Mouse (Mus musculus) spleen, postnatal 36 days (tissue): Measurements from ENCODE around the gene Gas7.

ENCODE experiments used
- DNase-seq, 2 experiments: peaks; one replicate each; pipeline ENCODE4 v3.0.0; 2022; ENCODE audit warnings: low spot score in 2 of 2, mixed read lengths in 1 of 2

The Gas7 gene

DNA sequence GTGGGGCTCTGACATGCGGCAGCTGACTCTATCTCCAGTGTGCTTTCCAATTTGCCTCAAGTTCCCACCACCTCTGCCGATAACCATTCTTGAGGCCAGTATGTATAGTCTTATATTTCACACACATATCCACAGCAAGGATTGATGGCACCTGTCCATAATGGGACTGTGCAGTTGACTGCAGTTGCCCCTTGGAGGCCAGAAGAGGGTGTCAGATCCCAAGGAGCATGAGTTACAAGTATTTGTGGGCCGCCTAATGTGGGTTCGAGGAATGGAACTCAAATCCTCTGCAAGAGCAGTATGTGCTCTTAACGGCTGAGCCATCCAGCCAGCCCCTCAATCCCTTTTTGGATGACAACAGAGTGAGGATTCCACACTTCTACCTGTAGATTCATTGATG is 119.1 kb downstream of the Gas7 start:
- DNase-seq, result no peak

DNA sequence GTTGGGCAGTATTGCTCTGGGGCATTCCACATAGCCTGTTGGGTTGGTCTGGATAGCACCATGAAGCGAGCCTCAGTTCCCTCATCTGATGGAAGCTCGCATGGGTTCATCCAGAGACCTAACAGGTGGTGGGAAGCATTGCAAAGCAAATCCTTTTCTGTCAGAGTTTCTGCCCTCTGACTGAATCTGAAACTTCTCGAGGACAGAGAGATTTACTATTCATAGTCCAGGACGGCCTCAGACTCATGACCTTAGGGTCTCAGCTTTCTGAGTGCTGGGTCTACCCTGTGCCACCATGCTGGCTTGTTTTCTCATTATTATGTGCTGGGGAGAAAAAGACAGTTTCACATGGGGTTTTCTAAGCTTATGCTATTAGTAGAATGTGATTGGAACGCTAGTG is 122.2 kb downstream of the Gas7 start:
- DNase-seq, result no peak

DNA sequence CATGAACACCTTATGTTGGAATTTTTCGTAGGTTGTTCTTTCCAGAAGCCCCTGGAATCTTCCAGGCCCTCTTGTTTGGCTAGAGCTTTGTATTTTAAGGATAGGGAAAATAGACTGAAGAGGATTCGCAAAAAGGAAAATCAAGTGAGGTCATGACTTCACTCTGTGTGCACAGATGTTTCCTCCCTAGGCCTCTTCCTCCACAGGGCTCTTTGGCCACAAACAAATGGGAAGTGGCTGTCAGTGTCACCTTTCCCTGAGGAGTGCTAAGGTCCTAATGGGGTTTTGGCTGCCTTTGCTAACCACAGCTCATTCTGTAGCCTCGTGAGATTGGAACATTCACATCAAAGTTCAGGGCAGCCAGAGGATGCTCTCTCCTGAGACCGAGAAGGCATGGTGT is 122.8 kb downstream of the Gas7 start:
- DNase-seq, result no peak

GRCm38 (mm10) chr11:67579136-67579535 is 123.9 kb downstream of the Gas7 start:
- DNase-seq, result peak in 1 of 2 experiments; percentile 25

- no peak for DNase-seq
Measured at GRCm38 (mm10) chr11:67581549-67581948, 126.3 kb downstream of the Gas7 start.

DNA sequence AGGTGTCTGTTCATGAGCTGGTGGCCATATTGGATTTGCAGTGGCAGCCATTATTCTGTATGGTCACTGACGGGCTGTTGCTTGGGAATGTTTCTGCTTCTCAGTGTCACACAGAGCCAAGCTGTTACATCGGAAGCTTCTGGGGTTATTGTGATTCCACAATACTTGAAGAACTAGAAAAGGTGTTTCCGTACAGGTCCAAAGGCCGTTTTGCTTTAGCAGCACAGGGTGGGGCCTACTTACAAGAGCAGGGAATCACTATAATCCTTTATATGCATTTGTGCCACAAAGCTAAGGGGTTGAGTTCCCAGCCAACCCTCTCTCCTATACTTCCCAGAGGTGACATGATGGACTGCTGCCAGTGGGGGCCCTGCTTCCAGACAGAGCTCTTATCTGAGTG is 127.3 kb downstream of the Gas7 start:
- no peak for DNase-seq

DNA sequence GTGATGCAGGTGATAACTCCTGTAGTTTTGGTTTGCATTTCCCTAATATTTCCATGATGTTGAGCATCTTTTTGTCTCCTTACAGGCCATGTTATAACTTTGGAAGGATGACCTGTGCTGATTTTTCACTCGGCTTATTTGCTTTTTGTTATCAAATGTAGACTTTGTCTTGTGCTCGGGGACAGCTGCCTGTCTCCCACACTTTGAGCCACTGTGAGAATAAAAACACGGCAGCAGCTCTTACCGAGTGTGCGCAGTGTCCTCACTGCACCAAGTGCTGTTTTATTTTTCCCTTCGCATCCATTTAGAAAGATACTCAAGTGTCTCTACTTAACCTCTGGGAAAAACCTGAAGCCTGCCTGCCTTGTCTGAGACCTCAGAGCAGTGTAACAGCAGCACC is 129.8 kb downstream of the Gas7 start:
- DNase-seq, result no peak

DNA sequence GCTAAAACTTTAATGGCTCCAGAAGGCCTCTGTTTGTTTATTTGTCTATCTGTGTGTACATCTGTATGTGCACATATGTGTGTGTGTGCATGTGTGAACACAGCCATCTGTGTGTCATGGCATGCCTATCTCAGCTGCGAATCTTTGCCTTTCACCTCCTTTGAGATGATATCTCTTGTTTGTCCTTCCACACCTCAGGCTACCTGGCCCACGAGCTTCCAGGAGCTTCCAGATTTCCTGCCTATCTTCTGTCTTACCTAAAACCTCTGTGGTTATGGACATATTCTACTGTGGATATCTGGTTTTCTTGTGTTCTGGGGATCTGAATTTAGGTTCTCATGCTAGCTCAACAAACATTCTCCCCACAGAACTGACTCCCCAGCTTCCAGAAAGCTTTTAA is 130.4 kb downstream of the Gas7 start:
- DNase-seq, result no peak

DNA sequence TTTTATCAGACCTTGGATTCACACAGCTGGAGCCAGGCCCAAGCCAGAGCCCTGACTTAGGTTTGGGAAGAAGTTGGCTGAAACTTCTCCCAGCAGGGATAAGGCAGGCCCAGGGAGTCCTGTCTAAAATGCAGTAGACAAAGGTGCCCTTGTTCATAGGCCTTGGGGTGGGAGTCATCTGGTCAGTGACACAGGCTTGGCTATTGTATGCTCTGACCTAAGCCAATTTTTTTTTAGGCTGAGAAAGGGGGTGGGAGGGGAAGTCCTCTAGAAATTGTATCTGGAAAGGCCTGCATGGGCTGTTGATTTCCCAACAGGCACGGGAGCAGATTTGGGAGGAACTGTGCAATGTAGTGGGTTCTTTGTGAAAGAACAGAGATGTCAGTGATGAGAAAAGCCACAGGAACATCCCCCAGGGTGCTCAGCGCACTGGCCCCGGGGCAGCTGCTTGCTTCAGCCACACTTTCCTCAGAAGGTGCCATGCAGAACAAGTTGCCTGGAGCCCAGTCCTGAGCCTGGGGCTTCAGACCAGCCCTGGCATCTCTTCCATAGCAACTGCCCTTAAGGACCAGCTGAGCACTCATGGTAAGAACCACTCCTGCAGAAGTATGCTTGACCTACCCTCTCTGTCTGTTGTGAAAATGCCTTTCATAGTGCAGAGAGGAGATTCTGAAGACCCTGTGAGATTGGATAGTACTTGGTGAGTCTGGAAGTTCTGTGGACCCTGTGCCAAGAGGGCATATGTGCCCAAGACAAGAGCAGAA is 131.2 kb downstream of the Gas7 start:
- DNase-seq, result peak in 1 of 2 experiments; percentile 33

DNA sequence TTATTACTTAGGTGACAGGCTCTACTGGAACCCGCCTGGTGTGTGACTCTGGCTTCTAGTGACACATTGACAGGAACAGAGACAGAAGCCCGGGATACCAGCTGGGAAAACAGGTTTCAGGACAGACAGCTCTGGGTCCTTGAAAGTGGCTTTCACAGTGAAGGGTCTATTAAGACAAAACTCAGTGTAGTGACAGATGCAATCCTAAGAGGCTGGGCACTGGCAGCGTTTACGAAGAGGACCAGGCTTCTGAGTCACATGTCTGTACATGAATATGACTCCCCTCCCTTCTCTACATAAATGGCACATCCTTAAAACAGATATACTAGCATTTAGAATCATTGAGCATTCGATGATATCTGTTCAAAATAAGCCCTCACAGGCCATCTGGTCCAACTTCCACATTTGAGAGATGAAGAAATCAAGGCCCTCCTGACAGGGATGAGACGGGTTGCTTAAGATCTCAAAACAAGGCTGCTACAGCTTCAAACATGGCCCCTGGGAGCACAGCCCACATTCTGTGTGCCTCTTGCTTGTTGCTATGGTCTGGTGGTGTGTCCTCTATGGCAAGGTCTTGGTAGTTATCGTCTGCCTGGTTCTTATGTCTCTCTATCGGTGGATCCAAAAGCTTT is 133.1 kb downstream of the Gas7 start:
- peak in 1 of 2 experiments; percentile 32 for DNase-seq

DNA sequence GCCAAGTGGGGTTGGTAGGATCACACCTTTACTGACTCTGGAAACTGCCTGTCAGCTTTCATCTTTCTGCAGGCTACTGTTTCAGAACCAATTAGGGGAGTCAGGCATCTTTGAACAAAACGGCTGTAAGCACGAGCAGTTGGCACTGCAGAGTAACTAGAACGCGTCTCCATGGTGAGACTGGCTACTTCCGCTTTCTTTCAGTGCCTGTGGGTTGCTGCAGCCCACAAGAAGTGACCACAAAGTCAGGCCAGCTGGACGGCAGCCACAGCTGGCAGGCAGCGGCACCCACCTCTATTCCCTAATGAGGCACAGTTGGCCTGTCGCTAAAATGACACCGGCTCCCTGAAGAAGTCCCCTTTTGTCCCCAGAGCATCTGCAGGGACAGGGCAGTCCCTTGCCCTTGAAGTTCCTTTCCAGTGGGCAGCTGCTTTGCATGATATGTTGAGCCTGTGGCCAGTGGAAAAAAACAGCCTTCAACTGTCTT is 133.6 kb downstream of the Gas7 start:
- DNase-seq, result peak; percentile 83

DNA sequence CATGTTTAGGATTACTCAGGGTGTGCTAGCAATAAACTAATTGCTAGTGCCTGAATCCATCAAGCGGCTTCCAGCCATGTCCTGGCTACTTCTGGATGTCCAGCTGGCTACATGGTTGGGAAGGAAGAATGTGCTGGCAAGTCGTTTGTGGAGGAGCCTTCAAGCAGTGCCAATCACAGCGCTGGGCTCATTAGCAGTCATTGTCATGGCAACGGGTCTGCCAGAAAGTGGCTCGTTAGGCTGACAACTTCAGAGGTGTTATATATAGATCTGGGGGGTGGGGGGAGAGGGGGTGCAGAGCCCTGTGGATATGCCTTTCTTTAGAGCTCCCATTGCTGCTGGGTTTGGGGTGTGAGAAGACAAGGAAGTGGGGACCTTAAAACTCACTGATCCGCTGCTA is 141.0 kb downstream of the Gas7 start:
- DNase-seq, result no peak

DNA sequence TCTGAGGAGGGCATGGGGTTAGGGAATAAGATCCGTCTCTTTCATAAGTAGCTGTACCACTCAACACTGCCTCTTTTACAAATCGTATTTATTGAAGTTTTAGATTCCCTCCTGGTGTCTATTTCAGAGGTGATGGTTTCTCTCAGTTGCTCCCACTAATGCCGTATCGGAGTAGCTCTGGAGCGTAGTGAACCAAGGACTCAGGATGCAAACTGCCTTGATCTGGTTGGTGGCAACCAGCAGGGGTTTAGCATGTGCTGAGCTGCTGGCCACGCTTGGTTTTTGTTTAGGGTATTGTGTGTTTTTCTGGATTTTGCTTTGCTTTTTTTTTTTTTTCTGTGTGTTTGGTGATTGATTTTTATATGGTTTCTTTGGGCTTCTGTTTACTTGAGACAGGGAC is 141.6 kb downstream of the Gas7 start:
- no peak for DNase-seq

GRCm38 (mm10) chr11:67597388-67597787 is 142.2 kb downstream of the Gas7 start:
- DNase-seq, result no peak

DNA sequence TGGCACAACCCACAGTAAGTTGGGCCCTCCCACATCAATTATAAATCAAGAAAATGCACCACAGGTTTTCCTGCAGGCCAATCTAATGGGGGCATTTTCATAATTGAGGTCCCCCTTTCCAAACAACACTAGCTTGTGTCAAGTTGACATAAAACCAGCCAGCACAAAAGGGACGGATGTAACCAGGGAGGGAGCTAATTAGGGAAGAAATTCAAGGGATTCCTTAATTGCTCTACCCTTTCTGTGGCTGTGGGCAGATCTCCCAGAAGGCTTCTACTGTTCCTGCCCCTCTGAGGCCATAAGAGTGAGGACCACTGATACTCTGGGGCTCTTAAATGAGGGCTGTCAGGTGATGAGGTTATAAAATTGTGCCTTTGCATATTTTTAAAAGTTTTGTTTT is 143.9 kb downstream of the Gas7 start:
- DNase-seq, result no peak

- DNase-seq, result no peak
Measured at GRCm38 (mm10) chr11:67600710-67601430, 145.6 kb downstream of the Gas7 start.

GRCm38 (mm10) chr11:67602711-67603369 is 147.6 kb downstream of the Gas7 start:
- DNase-seq, result no peak

DNA sequence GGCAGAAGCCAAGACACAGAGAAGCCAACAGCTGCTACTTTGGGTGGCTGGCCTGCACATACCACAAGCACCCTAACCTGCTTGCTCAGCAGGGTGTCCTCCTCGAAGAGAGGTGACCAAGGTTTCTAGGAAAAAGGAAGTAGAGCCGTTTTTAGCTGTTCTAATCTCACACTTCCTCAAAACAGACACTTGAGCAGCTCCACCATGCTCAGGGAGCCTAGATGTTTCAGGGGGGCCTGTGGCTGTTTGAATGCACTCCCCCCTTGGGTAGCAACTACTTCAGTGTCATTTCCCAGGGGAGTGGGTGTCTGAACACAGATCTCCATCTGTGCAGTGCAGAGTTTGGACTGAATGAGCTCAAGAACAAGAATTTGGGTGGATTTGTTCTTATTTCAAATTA is 149.2 kb downstream of the Gas7 start:
- peak; percentile 58 to 65 for DNase-seq

GRCm38 (mm10) chr11:67608114-67608683 is 153.0 kb downstream of the Gas7 start:
- DNase-seq, result peak in 1 of 2 experiments; percentile 17

GRCm38 (mm10) chr11:67612158-67612839 is 157.1 kb downstream of the Gas7 start:
- DNase-seq, result no peak

DNA sequence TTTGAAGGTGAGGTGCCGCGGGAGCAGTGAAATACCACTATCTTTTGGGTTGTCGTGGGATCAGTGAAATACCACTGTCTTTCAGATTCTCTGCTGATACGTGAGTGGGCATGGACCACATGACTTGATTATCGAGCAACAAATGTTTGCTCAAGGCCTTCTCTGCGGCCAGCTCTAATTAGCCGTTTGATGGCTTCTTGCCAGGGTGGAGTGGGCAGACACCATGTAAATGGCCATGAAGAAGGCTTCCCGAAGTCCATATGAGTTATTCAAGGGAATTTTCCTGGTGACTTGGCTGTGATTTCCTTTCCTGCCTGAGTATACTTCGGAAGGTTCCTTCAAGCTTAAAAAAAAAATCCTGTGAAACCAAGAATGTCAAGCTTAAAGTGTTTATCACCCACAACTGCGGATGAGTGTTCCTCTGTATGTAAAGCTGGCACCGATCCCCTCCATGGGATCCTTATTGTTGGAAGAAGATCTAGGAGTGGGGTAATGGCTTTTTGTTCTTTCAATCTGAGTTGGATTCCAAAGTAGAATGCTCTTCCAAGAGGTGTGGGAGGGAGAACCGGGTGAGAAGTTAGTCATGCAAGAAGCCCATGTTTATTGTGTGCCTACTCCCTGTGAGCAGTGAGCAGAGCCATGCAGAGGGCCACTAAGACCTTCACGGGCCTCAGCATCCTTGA is 161.5 kb downstream of the Gas7 start:
- DNase-seq, result no peak
